Mouse (Mus musculus): ENCODE results near the gene Tmem245.

Tmem245 gene

DNA sequence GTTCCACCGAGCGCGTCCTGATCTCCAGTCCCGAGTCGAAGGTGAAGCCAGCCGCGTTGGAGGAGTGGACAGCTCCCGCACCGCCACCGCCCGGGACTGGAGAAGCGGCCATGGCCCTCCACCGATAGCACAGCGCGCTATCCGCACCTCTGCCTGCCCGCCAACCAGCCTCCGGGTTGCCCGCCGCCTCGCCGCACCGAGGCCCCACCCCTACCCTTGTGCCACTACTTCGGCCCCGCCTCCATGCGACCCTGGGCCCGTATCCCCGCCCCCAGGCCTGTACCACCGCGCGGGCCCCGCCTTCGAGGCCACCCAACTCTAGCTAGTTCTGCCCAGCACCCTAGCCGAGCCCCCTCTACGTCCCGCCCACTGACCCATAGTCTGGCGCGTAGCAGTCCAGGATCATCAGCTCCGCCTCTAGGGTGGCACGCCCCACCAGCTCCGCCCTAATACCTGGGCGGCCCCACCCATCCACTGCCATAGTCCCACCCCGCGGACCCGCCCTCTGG is 82.2 kb downstream of the Tmem245 start, which contains the start of gene Ctnnal1:
Ctnnal1 (minus strand) TSS at position 186 of the 509 bp plus-strand sequence.
- DNase-seq (ENCODE audit: low spot score) = peak; percentile 95

DNA sequence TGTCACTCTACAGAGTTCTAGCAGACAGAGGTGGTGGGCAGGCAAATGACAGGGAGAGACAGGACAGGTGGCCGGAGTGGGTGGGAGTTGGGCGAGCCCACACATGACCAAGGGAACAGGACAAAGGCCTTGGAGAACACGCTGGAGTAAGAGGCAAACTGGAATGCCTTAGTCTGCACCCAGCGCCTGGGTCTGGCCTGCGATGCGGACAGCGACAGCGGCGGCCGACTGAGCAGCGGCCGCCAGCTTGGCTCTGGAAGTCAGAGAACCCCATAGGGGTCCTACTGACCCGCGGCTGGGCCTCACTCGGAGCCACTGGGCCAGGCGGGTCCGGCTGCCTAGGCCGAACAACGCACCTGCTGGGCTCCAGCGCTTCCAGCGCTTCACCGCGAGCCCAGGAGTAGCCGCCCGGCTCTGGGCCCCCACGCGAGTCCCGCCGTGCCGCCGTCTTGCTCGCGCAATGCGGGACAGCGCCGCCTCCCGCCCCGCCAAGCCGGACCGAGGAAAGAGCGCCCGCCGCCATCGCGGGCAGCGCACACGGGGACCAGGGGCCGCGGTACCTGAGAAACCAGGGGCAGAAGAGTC is 82.7 kb downstream of the Tmem245 start:
- DNase-seq (ENCODE audit: low spot score) = peak; percentile 62

DNA sequence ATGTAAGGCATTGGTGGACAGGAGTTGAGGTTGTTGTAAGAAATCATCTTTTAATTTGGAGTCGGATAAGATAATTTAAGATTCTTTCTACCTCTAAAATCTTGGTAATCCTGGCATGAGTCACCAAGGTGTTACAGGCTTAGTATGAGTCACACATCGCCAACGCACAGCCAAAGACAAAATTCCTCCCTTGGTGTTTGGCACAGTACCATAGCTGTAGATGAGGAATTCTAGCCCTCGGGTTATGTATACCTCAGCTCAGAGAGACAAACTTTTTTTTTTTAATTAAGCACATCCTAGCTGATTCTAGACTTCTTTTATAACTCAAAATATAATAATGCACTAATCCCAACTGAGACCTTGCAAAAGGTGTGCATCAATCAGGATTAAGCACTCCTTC is 83.2 kb downstream of the Tmem245 start:
- no peak for DNase-seq (ENCODE audit: low spot score)

DNA sequence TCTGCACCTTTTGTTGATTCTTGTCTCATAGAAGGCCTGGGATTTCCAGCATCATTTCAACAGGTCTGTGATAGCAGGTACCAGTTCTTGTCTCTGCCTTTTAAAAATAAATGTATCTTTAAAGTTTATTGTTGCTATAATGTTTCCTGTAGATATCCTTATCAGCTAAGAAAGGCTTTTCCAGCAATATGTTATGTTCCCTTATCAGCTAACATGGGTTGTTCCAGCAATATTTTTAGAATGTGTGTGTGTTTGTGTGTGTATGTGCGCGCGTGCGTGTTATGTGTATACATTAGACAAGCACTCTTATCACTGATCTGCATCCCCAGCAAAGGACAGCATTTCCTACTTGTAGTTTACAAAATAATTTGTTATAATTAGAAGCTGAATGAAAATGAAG is 85.7 kb downstream of the Tmem245 start:
- DNase-seq (ENCODE audit: low spot score) = no peak

DNA sequence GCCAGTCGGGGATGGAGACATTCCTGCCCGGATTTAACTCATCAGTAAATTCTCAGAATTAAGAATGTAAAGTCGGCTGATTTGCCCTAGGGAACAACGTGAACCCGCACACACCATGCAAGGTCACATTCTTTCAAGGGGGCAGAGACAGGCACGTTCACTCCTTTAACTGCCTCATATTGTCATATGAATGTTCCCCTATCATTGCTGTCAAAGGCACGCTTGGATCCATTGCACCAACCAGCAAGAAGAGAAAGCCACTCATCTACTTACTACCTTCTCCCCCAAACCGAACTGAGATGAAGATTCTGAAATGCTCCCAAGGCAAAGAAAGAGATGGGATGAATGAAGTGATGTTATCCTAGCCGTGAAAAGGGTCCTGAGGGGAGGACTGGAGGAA is 88.5 kb downstream of the Tmem245 start:
- DNase-seq (ENCODE audit: low spot score) = no peak

DNA sequence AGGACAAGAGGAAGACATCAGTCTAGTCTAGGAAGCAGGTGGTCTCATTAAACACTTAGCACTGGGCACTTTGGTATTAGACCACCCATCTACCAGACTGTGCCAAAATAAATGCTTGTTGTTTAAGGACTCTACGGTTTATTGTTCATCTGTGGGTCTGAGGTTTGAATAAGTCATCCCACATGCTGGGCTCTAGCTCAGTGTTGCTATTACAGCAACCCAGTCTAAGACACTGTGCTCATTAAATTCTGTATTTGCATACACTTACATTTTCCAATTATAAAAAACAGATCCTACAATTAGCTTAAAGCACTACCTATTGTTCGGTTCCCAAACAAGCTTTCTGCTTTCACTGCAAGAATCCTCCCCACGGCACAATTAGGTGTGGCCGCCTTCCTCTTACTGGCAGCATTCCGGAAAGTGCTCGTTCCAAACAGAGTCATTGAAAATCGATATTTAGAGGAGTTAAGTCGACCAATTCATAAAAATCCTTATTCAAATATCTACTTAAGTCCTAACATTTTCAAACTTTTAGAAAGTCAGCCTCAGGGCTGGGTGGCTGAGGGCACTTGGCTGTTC is 90.8 kb downstream of the Tmem245 start:
- DNase-seq (ENCODE audit: low spot score) = no peak

DNA sequence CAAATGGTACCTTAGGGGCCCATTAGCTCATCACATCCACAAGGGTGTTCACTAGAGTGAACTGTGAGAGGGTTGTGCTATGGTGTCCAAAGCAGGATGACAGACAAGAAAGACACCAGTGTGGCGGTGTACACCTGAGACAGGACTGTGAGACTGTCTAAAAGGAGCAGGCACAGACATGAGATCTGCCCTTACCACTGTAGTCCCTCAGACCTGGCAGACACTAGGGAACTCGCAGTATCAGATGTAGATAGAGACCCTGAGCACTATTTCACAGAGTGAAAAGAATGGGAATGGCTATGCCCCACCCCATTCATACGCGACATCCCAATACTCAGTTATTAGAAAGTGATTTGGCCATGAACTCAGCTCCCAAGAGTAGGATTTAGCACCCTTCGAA is 91.3 kb downstream of the Tmem245 start:
- no peak for DNase-seq (ENCODE audit: low spot score)

DNA sequence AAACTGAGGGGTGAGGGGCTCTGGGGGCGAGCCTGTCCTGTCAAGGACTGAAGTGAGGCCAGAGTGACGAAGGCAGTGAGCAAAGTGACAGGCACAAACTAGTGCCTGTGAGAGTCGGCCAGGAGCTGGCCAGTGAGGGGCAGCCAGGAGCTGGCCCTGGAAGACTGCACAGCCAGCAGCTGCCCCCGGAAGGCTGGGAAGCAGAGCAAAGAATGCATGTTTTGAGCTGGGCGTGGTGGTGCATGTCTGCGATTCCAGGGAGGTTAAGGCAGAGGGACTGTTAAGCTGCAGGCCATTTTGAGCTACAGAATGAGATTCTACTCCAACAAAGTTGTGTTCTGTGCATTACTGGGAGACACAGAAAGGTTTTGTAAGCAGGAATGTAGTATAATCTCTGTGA is 96.5 kb downstream of the Tmem245 start:
- no peak for DNase-seq (ENCODE audit: low spot score)

DNA sequence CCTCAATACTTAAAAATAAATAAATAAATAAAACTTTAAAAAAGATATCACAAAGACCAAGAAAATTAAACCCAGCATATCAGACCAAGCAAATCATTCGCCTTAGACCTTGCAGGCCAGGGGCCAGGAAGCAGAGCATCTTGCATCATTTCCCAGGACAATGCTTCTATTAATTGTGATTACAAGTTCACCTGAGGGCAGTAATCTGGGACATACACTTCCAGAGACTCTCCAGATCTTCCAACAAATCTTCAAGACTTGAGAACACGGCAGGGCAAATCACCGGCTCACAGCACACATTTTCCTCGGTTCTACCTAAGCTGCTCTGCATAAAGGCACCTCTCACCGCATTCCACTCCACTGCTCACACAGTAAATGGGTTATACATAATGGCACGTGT is 99.2 kb downstream of the Tmem245 start:
- DNase-seq (ENCODE audit: low spot score) = no peak

DNA sequence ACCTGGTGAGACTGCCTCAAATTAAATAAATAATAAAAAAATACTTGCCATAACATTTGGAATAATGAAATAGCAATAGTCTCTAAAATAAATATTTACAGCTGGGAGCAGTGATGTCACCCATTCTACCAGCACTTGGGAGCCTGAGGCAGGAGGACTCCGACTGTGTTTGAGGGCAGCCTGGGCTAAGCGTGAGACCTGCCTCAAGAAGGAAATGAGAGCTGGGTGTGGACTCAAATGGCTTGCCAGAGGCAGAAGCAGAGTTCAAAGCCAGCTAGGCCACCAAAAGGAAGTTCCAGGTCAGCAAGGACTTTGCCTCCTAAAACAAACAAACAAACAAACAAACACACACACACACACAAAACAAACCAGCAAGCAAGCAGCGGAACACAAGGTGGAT is 99.8 kb downstream of the Tmem245 start:
- no peak for DNase-seq (ENCODE audit: low spot score)

DNA sequence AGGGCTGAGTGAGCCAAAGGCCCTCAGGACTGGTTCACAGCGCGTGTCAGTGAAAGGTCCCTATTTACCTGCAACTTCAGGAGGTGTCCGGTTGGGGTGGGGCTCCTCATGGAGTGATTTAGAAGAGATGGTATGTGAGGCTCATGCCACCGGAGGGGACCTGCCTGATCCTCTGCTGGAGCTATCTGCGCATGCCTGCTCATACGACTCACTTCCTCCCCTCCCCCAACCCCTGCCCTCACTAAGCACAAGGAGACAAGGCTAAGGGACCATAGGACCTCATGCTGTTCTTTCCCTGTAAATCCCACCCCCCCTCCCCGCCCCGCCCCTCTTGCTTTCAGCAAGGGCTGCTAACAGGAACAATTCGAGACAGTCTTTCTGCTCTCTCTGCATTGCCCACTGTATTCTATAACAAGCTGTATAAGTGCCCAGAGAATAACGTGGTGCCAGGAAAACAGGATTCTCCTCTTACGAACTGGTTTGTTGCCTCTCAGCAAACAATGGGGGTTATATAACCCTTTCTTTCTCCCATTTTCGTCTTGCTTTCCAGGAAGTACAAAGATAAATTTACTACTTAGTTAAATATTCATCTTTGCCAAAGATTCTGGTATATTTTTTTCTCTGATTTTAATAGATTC is 101.2 kb downstream of the Tmem245 start:
- DNase-seq (ENCODE audit: low spot score) = no peak

DNA sequence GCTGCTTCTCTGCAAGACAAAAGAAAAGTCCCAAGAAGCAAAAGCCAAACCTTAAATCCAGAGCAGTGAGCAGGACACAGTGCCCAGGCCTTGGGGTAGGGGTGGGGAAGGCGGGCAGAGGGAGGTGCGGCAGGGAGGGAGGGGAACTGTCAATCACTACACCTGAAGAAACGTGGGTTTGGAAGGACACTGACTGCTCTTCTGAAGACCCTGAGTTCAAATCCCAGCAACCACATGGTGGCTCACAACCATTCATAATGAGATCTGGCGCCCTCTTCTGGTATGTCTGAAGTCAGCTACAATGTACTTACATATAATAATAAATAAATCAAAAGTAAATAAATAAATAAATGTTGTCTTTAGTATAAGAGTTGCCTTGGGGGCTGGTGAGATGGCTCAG is 102.3 kb downstream of the Tmem245 start:
- DNase-seq (ENCODE audit: low spot score) = no peak

DNA sequence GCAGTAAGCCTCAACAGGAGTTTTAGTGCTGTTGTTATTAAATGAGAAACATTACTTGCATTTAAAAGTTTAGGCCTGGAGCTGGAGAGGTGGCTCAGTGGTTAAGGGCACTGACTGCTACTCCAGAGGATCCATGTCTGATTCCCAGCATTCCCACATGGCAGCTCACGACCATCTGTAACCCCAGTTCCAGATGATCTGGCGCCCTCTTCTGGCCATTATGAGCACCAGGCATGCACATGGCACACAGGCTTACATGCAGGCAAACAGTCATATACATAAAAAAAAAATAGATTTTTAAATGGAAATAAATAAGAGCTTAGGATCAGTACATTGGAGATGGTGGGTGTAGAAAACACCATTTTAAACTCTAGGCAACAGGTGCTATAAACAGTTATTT is 103.3 kb downstream of the Tmem245 start:
- no peak for DNase-seq (ENCODE audit: low spot score)

DNA sequence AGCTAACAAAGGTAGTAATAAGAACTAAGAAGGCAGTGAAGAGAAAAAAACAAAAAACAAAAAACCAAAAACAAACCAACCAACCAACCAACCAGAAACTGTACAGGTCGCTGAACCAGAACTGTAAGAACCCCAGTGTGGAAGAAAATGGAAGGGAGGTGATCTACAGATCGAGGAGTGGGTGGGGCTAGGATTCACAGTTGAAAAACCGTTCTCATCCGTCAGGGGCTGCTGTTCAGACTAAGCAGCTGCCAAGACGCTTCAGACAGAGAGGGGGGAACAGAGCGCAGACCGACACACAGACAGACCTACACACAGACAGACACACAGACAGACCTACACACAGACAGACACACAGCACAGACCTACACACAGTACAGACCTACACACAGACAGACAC is 104.7 kb downstream of the Tmem245 start:
- DNase-seq (ENCODE audit: low spot score) = no peak

DNA sequence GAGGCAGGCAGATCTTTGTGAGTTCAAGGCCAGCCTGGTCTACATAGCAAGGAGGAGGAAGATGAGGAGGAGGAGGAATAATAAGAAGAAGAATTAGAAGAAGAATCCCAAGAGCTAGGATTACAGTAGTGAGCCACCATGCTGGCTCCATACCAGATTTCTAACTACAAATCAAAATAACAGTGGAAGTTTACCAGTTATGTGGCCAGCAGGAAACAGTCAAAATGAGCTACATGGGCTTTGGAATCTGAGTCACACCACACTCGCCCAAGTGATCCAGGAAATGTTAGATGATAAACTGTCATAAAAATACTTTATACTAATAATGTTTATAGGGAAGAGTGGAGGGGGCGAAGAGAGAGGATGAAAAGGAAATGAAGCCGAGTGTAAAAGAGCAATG is 106.9 kb downstream of the Tmem245 start:
- no peak for DNase-seq (ENCODE audit: low spot score)

DNA sequence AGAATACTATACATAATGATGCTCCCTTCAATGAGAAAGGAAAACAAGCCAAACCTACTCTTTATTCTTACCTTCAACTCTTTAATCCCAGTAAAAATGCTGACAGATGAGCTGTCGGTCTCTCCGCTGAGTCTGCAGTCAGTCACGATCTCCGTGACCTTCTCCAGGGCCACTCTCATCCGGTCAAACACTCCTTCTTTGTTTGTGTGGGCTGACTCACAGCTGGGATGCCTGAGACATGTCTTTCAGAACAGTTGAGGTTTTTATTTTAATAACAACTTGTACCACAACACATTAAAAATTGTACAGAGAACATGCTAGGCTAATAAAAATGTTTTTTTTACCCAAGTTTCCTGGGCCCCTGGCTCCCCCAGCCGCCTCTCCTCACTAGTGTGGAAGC is 109.6 kb downstream of the Tmem245 start:
- DNase-seq (ENCODE audit: low spot score) = no peak

DNA sequence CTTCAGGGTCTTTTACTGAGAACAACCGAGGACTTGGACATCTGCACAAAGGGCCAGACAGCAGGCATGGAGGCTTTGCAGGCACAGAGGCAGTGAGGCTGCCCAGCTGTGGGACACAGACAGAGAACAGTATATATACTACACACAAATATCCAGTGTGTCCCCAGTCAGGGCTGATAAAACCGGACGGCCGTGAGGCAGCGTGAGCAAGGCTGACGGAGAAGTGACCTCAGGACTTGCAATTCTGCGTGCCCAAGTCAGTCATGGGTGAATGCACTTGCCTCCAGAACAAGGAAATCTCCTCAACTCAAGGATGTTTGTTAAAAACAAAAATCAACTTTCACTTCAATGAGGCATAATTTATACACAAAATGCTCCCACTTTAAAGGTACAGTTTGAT is 115.2 kb downstream of the Tmem245 start:
- DNase-seq (ENCODE audit: low spot score) = no peak

DNA sequence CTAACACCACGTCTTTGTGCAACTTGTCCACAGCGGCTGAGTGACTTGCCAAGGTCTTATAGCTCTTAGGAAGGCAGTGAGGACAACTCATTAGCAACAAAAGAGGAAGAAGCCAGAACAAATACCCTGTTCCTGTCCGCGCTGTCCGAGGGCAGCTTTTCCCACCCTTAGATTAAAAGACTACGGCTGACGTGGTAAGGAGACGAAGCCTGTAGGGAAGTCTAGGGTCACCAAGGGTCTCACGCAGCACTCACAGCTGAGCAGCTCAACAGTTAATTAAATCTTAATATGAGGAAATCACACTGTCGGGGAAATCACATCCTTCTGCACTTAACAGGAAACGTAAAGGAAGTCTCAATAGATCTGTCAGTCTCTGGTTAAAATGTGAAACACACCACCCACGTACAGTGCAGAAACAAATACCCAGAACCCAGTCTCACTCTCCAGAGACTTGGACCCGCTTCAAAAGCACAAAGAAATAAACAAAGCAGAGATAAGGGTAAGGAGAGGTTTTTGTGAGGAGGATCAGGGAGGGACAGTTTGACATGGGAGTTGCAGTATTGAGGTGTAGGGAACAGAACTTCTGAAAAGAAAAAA is 116.1 kb downstream of the Tmem245 start:
- no peak for DNase-seq (ENCODE audit: low spot score)

DNA sequence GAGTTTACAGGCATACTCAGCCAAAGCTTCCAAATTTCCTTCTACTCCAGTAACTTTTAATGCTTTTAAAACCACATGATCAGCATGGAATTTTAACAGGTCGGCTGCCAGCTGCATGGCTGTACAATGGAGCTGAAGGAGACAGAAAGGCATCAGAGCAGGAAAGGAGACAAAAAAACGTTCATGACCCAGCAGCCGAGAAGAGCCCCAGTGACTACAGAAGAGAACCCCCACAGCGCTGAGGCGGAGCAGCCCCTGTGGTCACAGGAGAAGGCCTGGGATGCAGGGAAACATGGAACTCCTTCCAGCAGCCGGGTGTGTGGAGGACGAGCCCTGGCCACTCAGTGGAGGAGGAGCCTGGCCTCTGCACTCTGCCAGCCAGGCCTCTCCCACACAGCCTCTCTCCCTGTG is 117.7 kb downstream of the Tmem245 start:
- DNase-seq (ENCODE audit: low spot score) = peak; percentile 70

DNA sequence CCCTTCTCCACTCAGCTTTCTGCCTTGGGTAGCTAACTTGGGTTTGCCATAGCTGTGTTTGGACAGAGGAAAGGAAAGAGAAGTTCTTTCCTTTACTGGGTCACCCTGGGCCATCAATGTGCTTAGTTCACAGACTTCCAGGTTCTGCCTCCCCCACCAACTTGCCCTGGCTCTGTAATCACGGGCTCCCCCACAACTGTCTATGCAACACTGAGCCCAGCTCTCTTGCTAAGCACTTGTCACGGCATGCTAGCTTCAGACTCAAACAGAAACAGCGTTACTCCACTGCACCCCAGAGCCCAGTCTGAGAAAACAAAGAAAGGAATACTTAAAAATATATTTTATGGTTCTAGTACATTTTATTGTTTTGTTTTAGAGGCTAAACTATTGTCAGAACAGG is 118.3 kb downstream of the Tmem245 start:
- no peak for DNase-seq (ENCODE audit: low spot score)

DNA sequence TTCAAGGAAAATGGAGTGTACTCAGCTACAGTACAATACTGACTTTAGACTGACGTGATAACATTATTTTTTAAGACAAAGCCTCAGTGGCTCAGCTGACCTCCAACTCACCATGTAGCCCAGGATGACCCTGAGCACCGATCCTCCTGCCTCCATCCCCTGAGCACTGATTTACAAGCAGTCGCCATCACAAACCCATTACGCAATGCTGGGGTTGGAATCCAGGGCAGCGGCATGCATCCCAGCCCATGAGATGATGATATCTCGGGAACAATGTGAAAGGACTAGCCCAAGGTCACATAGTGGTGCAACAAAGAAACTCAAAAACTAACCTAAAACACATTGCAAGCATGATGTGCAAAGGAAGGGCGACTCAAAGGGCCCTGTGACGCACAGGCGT is 123.0 kb downstream of the Tmem245 start:
- no peak for DNase-seq (ENCODE audit: low spot score)

DNA sequence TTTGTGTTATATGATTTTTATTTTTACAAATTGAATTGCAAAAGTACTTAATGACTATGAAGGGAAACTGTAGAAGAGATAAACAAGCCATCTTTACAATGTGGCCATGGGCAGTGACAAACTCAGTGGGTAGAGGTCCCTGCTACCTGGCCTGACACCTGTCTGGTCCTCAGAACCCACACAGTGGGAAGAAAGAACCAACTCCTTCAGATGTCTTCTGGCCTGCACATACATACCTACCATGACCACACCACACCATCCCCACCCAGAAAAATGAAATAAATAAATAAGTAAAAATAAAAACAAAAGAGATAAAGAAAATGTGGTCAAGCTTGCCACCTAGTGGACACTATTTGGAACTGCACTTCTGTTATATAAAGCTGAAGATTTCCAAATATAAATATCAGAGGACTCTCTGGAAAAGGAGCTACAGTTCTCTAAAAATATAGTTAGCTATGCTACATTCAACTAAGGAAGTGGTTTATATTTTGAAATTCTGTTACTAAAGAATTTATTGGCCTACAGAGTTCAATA is 127.2 kb downstream of the Tmem245 start:
- DNase-seq (ENCODE audit: low spot score) = no peak
